Mouse (Mus musculus): ENCODE measurements around the gene Adamts17. TPM values are rescaled to one million over a fixed set of nuclear protein-coding genes. Genes with fewer than 3 reads are reported as not detected.

The Adamts17 gene
- polyA plus RNA-seq, 1 experiment from 2014 or later = 11.6 TPM

- Histone ChIP-seq H3K4me1 (ENCODE audit: insufficient read depth) (peaks cover 3% of the 10 kb centered on the region; the same call in 1 of the 2 replicates), H3K27me3 (ENCODE audit: insufficient read depth, low read length) (no peaks in the 10 kb centered on the region), H3K9ac (no peak overlapping the region), H3K4me2 (no peak overlapping the region), H3K9me3 (ENCODE audit: low read depth, low read length) (no peaks in the 10 kb centered on the region), H3K4me3 (ENCODE audit: low read depth, low read length) (no peak overlapping the region), H3K36me3 (ENCODE audit: insufficient read depth) (no peaks in the 10 kb centered on the region), H3K27ac (ENCODE audit: low read depth) (no peak overlapping the region)
- 82% methylated on average over 10 of the region's 10 CpGs for WGBS
- no peak for TF ChIP-seq CTCF (IDR thresholded peaks at IDR 0.05; ENCODE audit: low read depth)
- ATAC-seq (ENCODE audit: insufficient read depth) = no peak
- DNase-seq = no peak
Observed at GRCm38 (mm10) chr7:67035246-67035645, 195.7 kb downstream of the Adamts17 start.

DNA sequence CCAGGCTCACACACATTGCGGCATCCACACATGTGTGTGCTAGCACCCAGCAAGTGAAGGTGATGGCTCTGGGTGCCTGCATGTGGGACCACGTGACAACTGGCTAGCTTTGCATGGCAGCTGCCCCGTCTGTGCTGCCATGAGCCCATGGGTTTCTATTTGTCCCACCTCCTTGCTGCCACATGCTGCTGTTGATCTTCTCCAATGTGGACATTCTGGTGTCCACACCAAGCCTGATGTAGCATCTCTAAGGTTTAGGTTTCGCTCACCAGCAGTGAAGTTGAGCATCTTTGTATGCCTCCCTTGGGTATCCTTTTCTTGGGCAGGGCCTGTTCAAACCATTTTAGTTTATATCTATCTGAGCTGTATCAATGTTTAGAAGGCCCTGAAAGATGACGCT is 196.1 kb downstream of the Adamts17 start:
- H3K4me3 ChIP-seq (ENCODE audit: low read depth, low read length) = no peak overlapping the region
- no peaks in the 10 kb centered on the region for H3K27me3 ChIP-seq (ENCODE audit: insufficient read depth, low read length)
- no peak overlapping the region for H3K9ac ChIP-seq
- H3K4me1 ChIP-seq (ENCODE audit: insufficient read depth) = peaks cover 3% of the 10 kb centered on the region; the same call in 1 of the 2 replicates
- H3K36me3 ChIP-seq (ENCODE audit: insufficient read depth) = no peaks in the 10 kb centered on the region
- TF ChIP-seq CTCF (IDR thresholded peaks at IDR 0.05; ENCODE audit: low read depth) = no peak
- WGBS = 91% methylated on average over 5 of the region's 5 CpGs
- no peak overlapping the region for H3K4me2 ChIP-seq
- DNase-seq (no peak), ATAC-seq (ENCODE audit: insufficient read depth) (no peak)
- no peaks in the 10 kb centered on the region for H3K9me3 ChIP-seq (ENCODE audit: low read depth, low read length)
- no peak overlapping the region for H3K27ac ChIP-seq (ENCODE audit: low read depth)

DNA sequence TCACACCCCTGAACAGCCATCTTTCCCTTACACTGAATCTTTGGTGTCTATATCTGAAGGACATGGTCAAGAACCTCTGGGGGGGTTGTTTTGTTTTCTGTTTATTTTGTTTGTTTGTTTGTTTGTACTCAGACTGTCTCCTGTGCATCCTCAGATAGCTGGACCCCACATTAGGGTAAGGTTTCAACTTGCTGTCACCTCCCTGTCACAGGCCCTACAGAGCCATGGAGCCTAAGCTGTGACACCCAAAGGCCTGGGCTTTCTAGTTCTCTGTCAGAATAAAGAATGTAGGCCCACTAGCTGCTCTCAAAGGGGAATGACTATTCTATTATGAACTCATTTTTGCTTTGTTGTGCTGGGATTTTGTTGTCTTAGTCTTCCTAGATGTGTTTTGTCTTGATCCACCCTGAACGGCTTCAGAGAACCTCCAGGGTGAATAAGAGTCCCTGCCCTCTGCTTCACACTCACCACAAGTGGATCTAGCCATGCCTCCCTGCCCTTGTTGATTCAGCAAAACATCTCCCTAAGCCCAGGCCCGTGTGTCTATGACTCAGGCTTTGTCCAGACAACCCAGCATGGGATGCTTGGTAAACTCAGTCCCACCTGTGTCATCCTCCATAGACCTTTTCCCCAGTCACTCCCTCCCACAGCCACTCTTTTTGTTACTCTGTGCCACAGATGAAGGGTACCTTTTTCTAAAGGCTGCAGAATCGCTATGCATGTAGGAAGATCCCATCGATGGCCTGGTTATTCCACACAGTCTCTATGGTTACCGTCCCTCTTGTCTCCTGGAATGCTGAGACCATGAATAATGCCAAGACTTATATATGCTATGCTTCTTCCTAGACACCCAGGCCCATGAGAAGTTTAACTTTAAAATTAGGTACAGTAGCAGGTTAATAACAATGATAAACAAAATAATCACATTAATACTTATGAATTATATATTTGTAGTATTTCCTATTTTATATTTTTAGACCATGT is 197.3 kb downstream of the Adamts17 start:
- ATAC-seq (ENCODE audit: insufficient read depth) = no peak
- 74% methylated on average over 5 of the region's 5 CpGs for WGBS

GRCm38 (mm10) chr7:67037726-67038520 is 198.4 kb downstream of the Adamts17 start:
- DNase-seq = no peak
- H3K4me2 ChIP-seq = no peak overlapping the region
- no peaks in the 10 kb centered on the region for H3K27me3 ChIP-seq (ENCODE audit: insufficient read depth, low read length)
- H3K4me3 ChIP-seq (ENCODE audit: low read depth, low read length) = no peak overlapping the region
- peaks cover 3% of the 10 kb centered on the region; the same call in 1 of the 2 replicates for H3K4me1 ChIP-seq (ENCODE audit: insufficient read depth)
- H3K27ac ChIP-seq (ENCODE audit: low read depth) = no peak overlapping the region
- no peak for ATAC-seq (ENCODE audit: insufficient read depth)
- TF ChIP-seq CTCF (IDR thresholded peaks at IDR 0.05; ENCODE audit: low read depth) = no peak
- H3K9me3 ChIP-seq (ENCODE audit: low read depth, low read length) = no peaks in the 10 kb centered on the region
- WGBS = 64% methylated on average over 4 of the region's 4 CpGs
- H3K9ac ChIP-seq = no peak overlapping the region
- no peaks in the 10 kb centered on the region for H3K36me3 ChIP-seq (ENCODE audit: insufficient read depth)

More for the DNA sequence above, 197.3 kb downstream of the Adamts17 start:
- H3K4me1 ChIP-seq (ENCODE audit: insufficient read depth) = peaks cover 3% of the 10 kb centered on the region; the same call in 1 of the 2 replicates
- H3K27me3 ChIP-seq (ENCODE audit: insufficient read depth, low read length) = no peaks in the 10 kb centered on the region
- no peak overlapping the region for H3K9ac ChIP-seq
- H3K27ac ChIP-seq (ENCODE audit: low read depth) = no peak overlapping the region
- H3K4me2 ChIP-seq = no peak overlapping the region
- no peak for DNase-seq
- no peaks in the 10 kb centered on the region for H3K36me3 ChIP-seq (ENCODE audit: insufficient read depth)
- no peaks in the 10 kb centered on the region for H3K9me3 ChIP-seq (ENCODE audit: low read depth, low read length)
- no peak overlapping the region for H3K4me3 ChIP-seq (ENCODE audit: low read depth, low read length)
- TF ChIP-seq CTCF (IDR thresholded peaks at IDR 0.05; ENCODE audit: low read depth) = no peak

DNA sequence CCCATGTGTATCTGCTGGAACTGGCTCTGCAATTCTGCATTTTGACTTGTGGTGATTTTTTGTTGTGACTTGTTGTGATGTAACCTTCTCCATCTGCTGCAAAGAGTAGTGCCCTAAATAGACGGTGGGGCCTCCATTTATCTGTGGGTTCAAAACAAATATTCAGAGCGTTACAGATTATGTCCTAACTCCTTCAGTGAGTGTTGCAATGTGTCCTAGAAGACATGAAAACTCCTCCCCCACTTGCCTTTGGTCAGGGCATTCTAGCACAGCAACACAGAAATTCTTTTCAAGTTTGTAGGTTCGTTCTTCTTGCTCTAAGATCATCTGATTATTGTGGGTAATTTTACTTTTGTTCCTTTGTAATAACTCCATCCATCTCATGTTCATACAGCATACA is 199.6 kb downstream of the Adamts17 start:
- WGBS = 23% methylated on average over 3 of the region's 3 CpGs
- no peak overlapping the region for H3K4me2 ChIP-seq
- DNase-seq = peak; percentile 62
- no peak for ATAC-seq (ENCODE audit: insufficient read depth)
- TF ChIP-seq CTCF (IDR thresholded peaks at IDR 0.05; ENCODE audit: low read depth) = no peak
- H3K9me3 ChIP-seq (ENCODE audit: low read depth, low read length) = no peaks in the 10 kb centered on the region
- H3K9ac ChIP-seq = no peak overlapping the region
- H3K36me3 ChIP-seq (ENCODE audit: insufficient read depth) = no peaks in the 10 kb centered on the region
- no peak overlapping the region for H3K4me3 ChIP-seq (ENCODE audit: low read depth, low read length)
- peaks cover 3% of the 10 kb centered on the region; the same call in 1 of the 2 replicates for H3K4me1 ChIP-seq (ENCODE audit: insufficient read depth)
- H3K27me3 ChIP-seq (ENCODE audit: insufficient read depth, low read length) = no peaks in the 10 kb centered on the region
- H3K27ac ChIP-seq (ENCODE audit: low read depth) = no peak overlapping the region

DNA sequence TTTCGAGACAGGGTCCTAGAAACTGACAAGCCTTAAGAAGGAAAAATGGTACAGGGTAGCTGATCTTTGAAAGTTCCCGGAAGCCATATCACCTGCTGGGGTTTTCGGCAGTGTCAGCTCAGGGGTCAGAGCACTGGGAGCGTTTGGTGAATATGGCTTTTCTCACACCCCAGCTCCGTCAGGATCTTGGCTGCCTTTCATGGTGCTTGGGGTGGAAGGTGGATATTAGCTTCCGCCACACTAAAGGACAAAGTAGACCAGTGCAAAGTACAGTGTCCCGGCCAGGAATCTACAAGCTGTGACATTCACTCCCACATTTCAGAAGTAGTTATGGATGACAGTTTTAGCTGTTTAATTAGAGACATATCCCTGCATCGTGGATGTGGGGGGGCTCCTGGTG is 200.3 kb downstream of the Adamts17 start:
- 33% methylated on average over 8 of the region's 8 CpGs for WGBS
- TF ChIP-seq CTCF (IDR thresholded peaks at IDR 0.05; ENCODE audit: low read depth) = no peak
- Histone ChIP-seq H3K27me3 (ENCODE audit: insufficient read depth, low read length) (no peaks in the 10 kb centered on the region), H3K4me1 (ENCODE audit: insufficient read depth) (peaks cover 2% of the 10 kb centered on the region; the same call in 1 of the 2 replicates), H3K9me3 (ENCODE audit: low read depth, low read length) (no peaks in the 10 kb centered on the region), H3K4me2 (no peak overlapping the region), H3K4me3 (ENCODE audit: low read depth, low read length) (no peak overlapping the region), H3K9ac (no peak overlapping the region), H3K36me3 (ENCODE audit: insufficient read depth) (no peaks in the 10 kb centered on the region), H3K27ac (ENCODE audit: low read depth) (no peak overlapping the region)
- no peak for ATAC-seq (ENCODE audit: insufficient read depth)
- DNase-seq = peak; percentile 30

- H3K4me1 ChIP-seq (ENCODE audit: insufficient read depth) = no peaks in the 10 kb centered on the region
- no peak overlapping the region for H3K9ac ChIP-seq
- no peak for ATAC-seq (ENCODE audit: insufficient read depth)
- H3K27me3 ChIP-seq (ENCODE audit: insufficient read depth, low read length) = no peaks in the 10 kb centered on the region
- no peak overlapping the region for H3K4me3 ChIP-seq (ENCODE audit: low read depth, low read length)
- DNase-seq = no peak
- H3K36me3 ChIP-seq (ENCODE audit: insufficient read depth) = no peaks in the 10 kb centered on the region
- TF ChIP-seq CTCF (IDR thresholded peaks at IDR 0.05; ENCODE audit: low read depth) = no peak
- H3K4me2 ChIP-seq = no peak overlapping the region
- no peaks in the 10 kb centered on the region for H3K9me3 ChIP-seq (ENCODE audit: low read depth, low read length)
- WGBS = 91% methylated on average over 3 of the region's 3 CpGs
- H3K27ac ChIP-seq (ENCODE audit: low read depth) = no peak overlapping the region
Observed at GRCm38 (mm10) chr7:67041685-67042084, 202.2 kb downstream of the Adamts17 start.
